Mouse (Mus musculus) heart, adult 2 months (tissue): ENCODE measurements around the gene Tubd1.

ENCODE experiments used
- CTCF ChIP-seq: fragments of 200-600 bp; IDR thresholded peaks from 2 replicates; pipeline ENCODE4 v1.8.1; 2022; ENCODE audit warnings: antibody characterized with exemption, mild to moderate bottlenecking, moderate library complexity
- POLR2A ChIP-seq: fragments of 200-500 bp; IDR thresholded peaks from 2 replicates; pipeline ENCODE4 v1.6.1; 2011; ENCODE audit warnings: mild to moderate bottlenecking, low read depth, low read length, control low read depth; ENCODE audit not compliant: insufficient read depth

DNA sequence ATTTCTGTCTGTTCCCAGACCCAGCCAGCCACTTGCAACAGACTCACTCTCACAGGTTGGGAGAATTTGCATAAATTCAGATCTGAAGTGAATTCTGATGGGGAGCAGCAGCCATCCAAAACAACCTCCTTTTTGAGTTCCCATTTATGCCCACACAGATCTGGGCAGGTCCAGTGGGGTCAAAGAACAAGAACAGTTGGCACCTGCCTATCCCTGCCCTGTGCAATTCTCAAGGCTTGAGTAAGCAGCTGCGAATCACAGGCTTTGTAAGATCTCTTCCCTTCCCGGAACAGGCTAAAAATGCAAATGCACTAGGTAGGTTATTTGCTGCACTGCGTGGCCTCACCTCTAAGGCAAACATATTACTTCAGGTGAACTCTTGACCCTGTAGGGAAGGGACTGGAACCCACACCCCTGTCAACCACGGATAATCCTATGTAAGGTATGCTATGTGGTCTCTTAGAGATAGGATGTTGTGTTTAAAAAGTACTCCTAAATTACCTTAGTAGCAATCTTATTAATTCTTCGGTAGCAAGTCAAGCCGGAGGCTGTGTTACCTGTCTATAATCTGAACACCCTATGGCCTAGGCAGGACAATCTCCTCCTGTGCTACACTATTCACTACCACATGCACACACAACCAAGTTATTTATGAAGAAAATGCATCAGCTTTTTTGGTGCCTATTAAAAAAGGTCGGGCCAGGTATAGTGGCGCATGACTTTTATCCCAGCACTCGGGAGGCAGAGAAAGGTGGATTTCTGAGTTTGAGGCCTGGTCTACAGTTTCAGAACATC is 35.7 kb downstream of the Tubd1 start:
- no peak for TF ChIP-seq POLR2A
- TF ChIP-seq CTCF: no peak
